Mouse (Mus musculus) urinary bladder, postnatal 14 days (tissue): Measurements from ENCODE around the gene Vwa3b.

Experiments used
- DNase-seq: peaks from one replicate; pipeline ENCODE4 v3.0.0; 2021; ENCODE audit warnings: low spot score

Vwa3b gene

DNA sequence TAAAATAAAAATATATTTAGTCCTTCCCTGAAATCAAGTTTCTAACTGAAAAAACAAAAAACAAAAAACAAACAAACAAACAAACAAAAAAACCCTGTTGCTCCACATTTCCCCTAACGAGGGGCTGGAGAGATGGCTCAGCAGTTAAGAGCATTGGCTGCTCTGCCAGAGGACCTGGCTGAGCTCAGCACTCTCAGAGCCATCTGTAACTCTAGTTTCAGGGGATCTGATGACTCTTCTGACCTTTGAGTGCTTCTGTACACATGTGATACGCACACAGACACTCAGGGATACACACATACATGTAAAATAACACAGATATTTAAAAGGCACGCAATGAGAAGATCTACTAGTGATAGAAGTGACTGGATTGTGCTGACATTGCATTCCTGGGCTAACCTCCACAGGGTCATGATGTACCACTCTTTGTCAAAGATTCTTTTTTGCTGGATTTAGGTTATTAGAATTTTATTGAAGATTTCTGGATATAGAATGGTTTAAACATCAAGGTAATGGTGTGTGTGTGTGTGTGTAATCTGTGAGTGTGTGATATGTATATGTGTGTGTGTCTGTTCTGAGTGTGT, 14.7 kb upstream of the Vwa3b start:
- no peak for DNase-seq

DNA sequence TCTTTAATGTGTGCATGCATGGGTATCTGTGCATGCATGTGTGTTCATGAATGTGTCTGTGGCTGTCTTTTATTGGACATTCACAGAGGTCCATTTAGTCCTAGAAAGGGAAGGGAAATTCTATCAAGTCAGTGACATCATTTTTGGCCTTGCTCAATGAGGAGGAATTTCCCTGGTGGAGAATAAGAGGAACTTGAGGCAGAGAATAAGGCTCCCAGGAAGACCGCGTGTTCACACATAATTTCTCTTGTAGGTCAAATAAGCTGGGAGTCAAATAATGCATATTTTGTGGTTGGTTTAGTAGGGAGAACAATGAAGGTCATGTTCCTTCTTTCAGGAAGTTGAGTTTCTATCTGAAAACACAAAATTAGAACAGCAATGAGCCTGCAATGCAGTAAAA, 13.4 kb upstream of the Vwa3b start:
- no peak for DNase-seq

DNA sequence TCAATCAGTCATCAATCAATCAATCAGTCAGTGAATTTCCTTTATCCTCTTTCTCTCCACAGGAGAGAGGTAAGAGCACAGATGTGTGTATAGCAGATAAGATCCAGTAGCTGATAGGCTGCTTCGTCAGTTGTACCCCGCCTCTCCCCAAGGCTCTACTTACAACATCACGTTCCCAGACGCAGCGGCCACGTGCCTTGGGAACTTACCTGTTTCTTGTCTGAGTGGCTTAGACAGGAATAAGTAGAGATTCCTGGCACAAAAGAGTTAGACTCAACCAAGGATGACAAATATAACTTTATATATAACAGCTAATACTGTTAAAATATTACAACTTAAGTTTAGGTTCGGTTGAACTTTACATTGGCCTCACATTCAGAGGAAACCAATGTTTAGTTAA, 12.7 kb upstream of the Vwa3b start:
- DNase-seq = peak; percentile 40

DNA sequence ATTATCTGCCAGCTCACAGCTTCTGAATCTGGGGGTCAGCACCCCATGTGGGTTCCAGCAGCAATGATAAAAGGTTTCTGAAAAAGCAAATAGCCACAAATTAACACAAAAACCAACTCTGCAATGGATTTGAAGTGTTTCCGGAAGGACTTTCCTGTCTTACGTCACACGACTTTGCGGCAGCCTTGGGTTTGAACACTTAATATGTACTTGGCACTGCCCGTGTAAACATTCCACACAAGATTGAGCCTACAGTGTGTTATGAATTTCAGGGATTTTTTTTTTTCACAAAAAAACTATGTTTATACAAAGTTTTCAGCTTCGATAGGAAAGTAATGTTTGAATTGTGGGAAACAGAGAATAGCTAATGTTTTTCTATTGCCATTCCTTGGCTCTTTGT, 7.4 kb upstream of the Vwa3b start:
- no peak for DNase-seq

DNA sequence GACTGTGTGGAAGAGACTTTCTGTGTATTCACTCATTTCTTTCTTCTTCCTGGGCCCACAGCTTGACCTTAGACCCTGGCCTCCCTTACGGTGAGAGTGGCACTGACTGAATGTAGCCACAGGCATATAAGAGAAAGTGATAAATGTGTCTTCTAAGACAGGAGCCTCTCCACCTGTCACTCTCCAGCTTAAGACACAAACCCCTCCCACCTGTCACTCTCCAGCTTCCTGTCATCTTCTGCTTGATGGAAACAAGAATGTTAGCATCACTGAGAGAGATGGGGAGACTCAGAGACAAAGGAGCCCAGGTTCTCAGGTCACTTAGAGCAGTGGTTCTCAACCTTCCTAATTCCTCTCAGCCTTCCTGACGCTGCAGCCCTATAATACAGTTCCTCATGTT, 3.7 kb upstream of the Vwa3b start:
- DNase-seq = no peak

DNA sequence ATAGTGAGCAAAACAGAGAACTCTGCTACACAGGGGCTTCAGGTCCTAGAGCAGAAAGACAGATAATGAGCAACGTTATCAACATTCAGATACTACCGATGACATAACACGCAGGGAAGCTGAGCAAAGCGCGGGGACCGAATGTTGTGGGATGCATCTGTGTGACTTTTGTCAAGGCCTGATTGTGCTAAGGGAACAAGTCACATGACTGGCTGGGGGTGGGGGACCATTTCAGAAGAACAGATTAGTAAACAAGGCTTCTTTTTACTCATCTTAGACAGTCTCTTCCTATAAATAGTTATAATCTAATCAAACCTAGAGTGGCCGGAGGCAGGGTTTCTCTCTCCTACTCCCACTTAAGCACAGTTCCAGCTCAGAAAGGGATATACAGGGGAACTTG, 1.7 kb upstream of the Vwa3b start:
- DNase-seq = no peak

DNA sequence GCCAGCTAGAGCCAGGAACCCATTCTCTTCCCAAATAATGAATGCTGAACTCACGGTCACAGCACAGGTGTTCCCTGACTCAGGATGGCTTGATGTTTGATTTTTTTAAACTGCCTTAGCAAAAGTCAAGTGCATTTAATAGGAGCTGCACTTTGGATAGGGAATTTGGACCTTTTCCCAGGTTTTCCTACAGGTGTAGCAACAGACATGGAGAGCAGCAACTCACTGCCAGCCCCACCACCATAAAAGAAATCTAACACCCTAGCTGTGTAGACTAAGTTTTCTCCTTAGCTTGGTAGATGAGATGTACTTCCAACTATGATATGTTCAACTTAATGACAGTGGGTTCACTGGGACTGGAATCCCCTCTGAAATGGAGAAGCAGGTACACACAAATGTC, 1.0 kb upstream of the Vwa3b start:
- DNase-seq = no peak

DNA sequence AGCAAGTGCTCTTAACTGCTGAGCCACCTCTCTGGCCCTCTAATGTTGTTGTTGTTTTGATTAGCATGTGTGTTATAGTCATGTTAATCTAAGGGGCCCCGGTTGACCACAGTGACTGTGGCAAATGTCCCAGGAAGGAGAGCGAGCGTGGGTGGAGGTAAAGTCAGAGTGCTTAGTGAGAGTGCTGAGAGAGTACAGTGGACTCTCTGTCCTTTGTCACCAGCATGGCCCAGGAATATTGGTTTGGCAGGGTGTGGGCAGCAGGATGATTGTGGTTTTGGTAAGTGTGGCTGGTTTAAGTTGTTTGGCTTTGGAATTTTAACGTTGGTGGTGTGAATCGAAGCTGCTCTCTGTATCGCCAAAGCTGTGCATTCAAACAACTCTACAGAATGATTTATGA, 470 bp downstream of the Vwa3b start:
- no peak for DNase-seq

DNA sequence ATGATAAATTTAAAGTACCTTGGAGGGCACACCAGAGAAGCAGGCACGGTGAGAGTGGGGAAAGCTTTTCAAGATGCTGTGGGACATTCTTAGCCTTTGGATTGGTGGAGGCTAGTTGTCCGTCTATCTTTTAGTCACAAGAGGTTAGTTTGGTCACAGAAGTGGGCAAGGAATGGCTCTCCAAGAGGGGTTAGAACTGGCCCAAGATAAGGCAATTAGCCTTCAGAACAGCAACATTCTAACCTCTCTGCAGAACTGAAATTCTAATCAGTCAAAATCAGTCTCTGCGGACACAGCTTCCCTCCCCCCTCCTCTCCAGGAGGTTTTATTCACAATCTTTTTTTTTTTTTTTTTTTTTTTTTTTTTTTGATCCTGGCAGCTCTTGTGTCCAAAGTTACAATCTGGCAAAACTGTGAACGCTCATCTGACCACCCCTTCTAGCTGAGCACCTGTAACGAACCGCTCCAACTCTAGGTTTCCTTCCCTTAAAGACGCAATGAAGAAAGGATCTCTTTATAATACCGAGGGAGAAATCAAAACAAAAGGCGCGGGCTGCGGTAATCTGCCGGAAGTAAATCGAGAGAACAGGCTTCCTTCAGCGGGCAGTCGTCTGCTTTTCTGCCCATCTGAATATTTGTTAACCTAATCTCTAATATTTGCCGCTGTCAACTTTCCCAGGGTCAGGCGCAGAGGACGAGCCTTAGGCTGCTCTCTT, 2.2 kb downstream of the Vwa3b start:
- DNase-seq = no peak

DNA sequence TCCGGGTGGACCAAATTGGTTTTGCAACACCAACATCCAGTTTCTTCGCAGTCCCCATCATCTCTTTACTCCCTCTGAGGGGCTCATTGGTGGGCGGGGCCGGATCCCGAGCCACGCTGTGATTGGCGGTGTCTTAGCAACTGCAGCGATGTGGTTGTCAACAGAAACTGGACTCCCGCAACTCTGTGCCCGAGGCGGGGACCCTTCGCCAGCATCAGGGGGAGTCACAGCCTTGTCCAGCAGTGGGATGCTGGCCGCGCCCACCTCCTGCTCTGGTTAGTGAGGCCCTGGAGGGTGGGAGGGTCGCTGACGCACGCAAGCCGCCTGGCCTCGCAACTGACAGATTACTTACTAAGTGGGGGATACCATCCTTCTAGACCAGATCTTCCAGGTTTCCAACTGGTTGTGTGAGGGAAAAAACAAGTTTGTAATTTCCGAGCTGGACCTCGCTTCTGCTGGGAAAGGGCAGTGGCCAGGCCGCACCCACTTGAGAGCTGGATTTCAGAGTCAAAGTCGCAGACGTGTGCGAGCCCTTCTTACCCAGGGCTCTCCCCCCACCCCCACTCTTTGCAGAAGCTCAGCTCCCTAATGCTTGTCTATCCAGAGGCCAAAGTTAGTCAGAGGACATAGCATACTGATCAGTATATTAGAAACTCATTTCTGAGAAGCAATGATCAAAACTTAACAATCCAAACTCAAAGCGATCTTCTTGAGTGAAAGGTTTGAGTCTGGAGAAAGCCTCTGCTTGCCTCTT, 2.9 kb downstream of the Vwa3b start:
- peak; percentile 68 for DNase-seq

DNA sequence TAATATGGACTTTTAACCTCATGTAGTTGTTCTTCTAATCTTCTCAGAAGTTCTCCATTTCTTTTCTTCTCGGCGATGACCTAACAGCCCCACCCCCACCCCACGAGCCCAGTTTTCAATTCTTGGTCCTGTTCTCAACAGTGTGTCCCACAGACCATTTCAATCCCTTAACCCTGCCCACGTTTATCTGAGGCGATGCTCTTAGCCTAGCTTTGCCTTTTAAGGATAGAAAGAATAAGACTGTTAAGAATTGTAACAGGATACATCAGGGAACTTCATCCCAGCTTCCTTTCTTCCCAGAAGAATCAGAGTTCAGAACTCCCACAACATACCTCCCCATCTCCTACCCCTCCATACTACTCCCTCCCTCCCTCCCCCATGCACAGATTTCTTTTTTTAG, 3.5 kb downstream of the Vwa3b start:
- DNase-seq = no peak

DNA sequence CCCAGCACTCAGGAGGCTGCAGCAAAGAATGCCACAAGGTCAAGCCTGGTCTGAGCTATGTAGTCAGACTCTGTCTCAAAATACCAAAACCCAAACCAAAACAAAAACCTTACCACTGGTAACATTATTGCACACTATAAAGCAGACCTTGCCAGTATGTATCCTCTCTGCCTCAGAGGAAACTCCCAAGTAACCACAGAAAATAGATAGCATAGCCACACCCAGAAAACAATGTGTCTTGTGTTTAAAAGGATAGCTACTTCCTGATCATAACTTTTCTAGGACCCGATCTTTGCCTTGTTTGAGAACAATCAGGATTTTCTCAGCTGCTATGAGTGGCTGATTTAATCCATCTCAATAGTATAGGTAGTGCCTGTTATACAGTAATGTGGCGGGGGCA, 4.3 kb downstream of the Vwa3b start:
- DNase-seq = no peak

DNA sequence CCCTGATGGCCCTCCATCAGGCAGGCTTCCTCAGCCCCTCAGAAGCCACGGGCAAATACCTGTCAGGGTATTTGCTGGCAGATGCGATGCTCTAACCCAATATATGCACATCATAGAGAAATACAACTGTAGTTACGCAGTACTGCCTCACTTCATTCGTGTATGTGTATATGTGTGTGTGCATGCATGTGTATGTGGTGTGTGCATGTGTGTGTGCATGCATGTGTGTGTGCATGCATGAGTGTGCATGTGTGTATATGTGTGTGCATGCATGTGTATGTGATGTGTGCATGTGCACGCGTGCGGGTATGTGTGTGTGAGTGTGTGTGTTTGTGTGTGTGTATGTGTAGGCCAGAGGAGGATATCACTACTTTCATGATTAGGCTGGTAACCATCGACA, 9.5 kb downstream of the Vwa3b start:
- DNase-seq = no peak

DNA sequence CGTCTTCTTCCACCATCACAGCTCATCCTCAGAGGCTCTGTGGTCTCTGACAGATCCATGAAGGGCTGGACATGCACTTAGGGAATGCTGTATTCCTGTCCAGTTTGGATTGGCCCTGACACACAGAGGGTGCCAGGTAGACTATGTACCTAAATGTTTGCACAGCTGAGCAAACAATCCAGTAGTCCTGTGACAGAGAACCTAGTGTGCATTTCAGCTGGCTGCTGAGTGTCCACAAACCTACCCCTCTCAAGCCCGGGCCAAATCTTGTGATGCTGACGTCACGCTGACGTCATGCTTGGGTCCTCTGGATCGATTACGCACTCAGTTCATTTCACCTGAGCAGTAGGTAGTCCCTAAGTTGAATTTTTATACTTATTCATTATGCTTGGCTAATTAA, 14.7 kb downstream of the Vwa3b start:
- DNase-seq = no peak

DNA sequence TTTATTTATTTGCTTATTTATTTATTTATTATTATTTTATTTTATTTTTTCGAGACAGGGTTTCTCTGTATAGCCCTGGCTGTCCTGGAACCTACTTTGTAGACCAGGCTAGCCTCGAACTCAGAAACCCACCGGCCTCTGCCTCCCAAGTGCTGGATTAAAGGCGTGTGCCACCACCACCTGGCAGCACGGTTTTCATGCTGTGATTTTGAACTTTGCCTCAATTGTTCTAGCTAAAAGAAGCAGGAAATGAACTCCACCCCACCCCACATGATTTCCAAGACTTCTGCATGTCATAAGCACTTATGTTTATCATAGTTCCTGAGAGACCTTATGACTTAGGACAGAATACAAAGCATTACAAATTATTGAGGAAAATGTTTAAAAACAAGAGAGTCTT, 15.5 kb downstream of the Vwa3b start:
- DNase-seq = no peak

DNA sequence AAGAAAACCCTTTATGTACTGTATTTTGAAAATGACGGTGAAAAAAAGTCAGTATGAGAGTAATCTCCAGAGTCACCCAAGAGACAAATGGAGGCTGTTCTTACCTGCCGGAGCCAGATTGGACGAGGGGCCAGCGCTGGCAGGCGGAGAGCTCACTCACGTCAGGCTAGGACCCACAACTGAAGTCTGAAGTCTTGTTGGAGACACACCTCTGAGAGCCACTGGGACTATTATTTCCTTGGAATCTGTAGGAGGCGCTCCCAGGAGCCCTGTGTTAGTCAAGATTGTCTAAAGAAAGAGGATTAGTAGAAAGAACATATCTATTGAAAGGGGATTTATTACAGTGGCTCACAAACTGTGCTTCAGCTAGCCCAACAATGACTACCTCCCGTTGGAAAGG, 16.4 kb downstream of the Vwa3b start:
- DNase-seq = no peak

DNA sequence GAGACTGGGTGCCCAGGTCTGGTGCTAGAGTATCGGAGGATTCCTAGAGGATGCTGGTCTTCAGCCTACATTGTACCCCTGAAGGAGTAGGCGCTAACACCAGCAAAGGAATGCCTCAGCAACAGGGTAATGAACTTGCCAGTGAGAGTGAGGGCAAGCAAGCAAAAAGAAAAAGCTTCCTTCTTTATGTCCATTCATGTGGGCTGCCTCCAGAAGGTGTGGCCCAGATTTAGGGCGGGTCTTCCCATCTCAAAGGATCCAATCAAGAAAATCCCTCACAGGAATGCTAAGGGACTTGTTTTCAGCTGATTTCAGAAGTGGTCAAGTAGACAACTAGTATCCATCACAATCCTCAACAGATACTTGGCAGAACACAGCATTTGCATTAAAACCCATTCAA, 16.8 kb downstream of the Vwa3b start:
- DNase-seq = no peak

DNA sequence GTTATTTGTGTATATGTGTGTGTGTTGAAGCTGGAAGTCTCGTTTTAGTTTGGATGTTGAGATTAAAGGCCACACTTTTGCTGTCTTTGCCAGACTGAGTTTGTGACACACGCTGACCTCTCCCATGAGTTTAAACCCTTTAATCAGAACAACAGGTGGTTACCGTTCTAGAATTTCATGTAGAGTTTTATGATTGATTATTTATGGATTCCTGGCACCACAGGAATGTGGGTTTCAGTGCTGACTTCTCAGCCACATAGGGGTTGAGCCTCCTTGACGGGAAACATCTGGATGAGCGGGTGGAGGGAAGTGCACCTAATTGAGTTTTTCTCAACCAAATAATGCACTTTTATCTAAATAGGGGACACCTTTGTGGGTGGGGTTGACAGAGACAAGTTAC, 19.1 kb downstream of the Vwa3b start:
- DNase-seq = no peak

DNA sequence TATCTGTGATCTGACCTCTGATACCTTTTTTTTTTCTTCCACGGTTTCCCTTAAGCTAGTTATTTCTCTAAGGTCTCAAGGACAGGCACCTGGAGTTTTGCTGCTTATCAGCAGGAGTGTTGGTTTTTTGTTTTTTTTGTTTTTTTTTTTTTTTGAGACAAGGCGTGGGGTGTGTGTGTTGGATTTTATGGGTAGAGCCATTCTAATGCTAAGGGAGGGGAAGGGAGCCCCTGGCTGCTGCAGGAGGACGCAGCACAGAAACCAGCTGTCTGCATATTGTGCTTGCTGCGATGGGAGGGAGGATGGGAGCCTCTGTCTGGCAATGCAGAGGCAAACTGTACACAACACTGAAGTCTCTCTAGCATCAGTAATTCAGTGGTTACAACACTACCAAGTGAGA, 22.8 kb downstream of the Vwa3b start:
- DNase-seq = no peak

DNA sequence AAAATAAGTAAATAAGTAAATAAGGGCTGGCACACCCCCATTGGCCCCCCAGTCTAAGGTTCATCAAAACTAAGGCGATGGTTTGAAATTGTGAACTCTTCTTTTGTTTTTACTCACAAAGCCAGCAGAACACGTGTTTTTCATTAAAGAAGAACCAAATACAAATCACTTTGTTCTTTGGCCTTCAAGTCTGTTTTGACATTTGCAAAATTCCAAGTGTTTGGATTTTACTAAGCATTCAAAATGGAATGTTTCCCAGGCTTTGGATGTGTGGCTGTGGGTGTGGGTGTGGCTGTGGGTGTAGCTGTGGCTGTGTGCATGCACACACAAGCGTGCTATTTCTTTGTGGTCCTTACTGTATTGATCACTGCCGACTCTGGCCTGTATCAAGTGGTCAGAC, 27.3 kb downstream of the Vwa3b start:
- no peak for DNase-seq

DNA sequence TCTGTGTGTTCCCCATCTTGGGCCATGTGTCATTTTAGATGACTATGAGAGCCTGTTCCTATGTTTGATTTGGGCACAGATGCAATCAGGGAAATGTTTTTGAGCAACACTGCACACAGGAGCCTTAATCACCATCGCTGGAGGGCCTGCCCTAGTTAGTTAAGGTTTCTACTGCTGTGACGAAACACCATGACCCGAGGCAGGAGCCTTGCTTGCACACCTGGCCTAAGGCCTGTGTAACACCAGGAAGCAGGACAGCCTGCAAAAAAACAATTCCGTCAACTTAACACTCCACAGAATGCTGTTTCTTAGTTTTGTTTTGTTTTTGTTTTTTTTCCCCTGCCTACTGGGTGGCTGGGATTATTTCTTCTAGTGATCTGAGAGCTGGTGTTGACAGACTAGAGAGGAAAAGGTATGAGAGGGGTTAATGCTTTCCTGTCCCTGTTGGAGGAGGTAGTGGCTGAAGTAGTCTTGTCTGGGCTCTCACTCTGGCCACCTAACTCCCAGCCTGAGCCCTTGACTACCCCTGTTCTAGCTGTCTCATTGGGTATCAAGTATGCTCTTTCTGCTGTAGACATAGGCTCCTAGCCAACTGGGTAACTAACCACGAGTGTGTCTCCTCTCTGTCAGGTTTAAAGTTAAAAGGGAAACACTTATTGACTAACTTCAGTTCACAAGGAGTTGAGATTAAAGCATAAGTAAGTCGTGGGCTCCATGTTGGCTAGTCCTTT, 30.6 kb downstream of the Vwa3b start:
- no peak for DNase-seq

DNA sequence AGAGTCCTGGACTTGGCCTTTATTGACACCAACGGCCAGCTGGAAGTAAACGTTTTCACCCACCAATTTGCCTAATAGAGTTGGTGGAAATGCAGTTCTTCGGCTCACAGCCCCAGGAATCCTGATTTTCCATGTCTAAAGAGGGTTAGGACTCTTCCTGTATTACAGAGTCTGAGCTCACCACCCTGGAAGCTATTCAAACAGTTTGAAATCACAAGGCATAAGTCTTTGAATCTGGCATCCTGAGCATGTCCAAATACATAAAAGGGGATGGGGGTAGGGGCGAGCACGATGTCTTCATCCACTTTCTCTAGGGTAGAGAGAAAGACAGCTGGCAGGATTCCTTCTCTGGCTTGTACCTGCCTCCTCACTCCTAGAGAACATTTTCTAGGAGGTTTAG, 34.5 kb downstream of the Vwa3b start:
- no peak for DNase-seq

DNA sequence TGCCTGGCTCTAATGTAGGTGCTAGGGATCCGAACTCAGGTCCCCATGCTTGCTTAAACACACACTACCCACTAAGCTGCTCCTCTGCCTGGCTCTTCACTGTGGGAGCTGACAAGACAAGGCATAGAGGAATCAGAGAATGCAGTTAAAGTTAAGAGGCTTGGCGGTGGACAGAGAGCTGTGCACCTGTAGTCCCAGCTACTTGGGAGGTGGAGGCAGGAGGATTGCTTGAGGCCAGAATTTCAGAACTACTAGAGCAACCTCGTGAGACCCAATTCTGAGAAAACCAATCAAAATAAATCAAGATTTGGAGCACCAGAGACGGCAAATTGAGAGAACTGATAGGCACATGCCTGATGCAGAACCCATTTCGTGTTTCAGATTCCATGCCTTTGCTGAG, 36.7 kb downstream of the Vwa3b start:
- DNase-seq = no peak
